Mouse (Mus musculus): ENCODE results near the gene Cib4. TPM values are rescaled to one million over a fixed set of nuclear protein-coding genes. Genes with fewer than 3 reads are reported as not detected.

Cib4 gene
- total RNA-seq, 2 experiments from 2014 or later, result 0.43 to 1.2 TPM

DNA sequence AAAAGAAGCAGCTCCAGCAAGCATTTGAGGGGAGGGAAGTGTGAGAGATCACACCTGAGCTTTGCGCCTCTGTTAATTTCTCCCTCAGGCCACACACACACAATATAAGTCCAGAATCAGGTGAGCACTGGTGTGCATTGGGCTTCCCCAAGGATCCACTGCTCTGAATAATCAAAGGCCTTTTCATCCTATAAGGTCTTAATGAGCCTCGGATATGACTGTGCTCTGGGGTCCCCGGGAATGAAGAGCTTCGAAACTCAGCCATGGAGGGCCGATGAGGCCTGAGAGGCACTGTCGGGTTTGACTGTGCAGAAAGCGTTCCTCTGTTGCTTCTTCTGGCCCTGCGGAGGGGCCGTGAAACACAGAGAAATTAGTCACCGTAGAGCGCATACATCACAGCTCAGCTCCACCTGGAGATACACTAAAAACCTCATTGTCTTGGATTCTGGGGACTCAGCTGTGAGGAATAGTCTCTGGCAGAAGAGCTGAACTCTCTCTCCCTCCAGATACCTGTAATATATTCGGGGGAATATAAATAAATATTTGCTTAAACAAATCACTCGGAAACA, 101.2 kb downstream of the Cib4 start:
- no peak for DNase-seq (ENCODE audit: low spot score in 2 of 2)

GRCm38 (mm10) chr5:30442196-30442595, 103.4 kb downstream of the Cib4 start:
- no peak for DNase-seq (ENCODE audit: low spot score in 2 of 2)

DNA sequence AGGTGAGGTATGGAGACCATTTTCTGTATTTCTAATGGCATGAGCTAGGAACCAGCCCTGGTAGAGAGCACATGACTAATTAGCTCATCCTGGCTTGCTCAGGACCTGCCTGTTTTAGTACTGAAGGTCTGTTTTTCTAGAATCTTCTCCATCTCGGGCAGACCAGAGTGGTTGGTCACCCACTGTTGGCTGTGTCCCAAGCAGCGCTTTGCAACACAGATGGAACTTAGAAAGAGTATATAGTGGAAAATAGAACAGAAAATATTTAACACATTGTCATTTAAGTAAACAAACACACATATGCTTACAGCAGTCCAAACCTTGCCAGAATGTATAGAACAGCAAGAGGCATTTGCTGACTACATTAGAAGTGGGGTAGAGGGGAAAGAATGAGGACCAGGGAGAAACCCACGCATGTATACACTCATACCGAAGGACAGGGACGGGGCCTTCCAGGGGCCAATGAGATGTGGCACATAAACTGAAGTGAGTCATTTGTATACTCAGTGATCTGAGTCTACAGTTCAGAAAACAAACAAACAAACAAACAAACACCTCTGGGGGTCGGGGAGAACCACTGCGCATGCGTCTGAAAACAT, 105.2 kb downstream of the Cib4 start:
- no peak for DNase-seq (ENCODE audit: low spot score in 2 of 2)

DNA sequence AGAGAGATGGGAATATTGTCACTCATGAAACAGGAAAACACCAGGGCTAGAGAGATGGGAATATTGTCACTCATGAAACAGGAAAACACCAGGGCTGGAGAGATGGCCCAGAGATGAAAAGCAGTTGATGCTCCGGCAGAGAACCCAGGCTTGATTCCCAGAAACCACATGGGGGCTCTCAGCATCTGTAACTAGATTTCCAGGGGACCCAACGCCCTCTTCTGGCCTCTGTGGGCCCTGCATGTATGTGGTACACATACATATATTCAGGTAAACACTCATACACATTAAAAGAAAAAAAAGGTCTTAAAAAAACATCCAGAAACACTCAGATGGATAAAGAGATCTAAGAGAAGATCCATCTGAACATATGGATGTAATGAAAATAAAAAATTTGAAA, 106.7 kb downstream of the Cib4 start:
- no peak for DNase-seq (ENCODE audit: low spot score in 2 of 2)

Other genes starting within 250 kb of the Cib4 start
- gene Otof, start 83.9 kb downstream of the Cib4 start, total RNA-seq (2021), result under 1 TPM; 0.03 to 0.16 TPM
- gene 1700001C02Rik, start 79.8 kb downstream of the Cib4 start, total RNA-seq (2021), result not detected
- gene Kcnk3, start 42.3 kb upstream of the Cib4 start, total RNA-seq (2021), result 1,000 to 10,000 TPM in 1 of 2 experiments, 100 to 1,000 TPM in 1; 960 to 1,436 TPM
- 10 to 100 TPM; 38.7 to 43.8 TPM for gene Slc35f6, start 102.1 kb upstream of the Cib4 start, total RNA-seq (2021)
- 1 to 10 TPM; 6.5 to 7.6 TPM for gene Cenpa, start 120.9 kb upstream of the Cib4 start, total RNA-seq (2021)
- 1 to 10 TPM; 1.7 to 1.8 TPM for gene Dpysl5, start 165.7 kb upstream of the Cib4 start, total RNA-seq (2021)

All from adrenal gland, adult 18-20 months (tissue).